Mouse (Mus musculus) ES-Bruce4 (cell line): ENCODE measurements at regions not wholly inside any gene's neighbourhood (a gene's known extent, or its start where the extent isn't known, plus 50 kb on each side); places are given as distances from the start of the nearest gene placed in this dataset.

Source experiments
- H3K27ac ChIP-seq: 2 replicates; pipeline ENCODE4 v1.5.1; 2012; ENCODE audit warnings: low read length, inconsistent platforms; ENCODE audit not compliant: insufficient read depth
- H3K27me3 ChIP-seq: 2 replicates; pipeline ENCODE4 v1.6.1; 2012; ENCODE audit warnings: mild to moderate bottlenecking, low read length, inconsistent platforms; ENCODE audit not compliant: control insufficient read depth, poor library complexity, insufficient read depth, severe bottlenecking
- H3K36me3 ChIP-seq: 2 replicates; pipeline ENCODE4 v1.6.1; 2012; ENCODE audit warnings: inconsistent platforms, mild to moderate bottlenecking, low read length, moderate library complexity; ENCODE audit not compliant: control insufficient read depth, poor library complexity, insufficient read depth, severe bottlenecking
- H3K4me1 ChIP-seq: one replicate; pipeline ENCODE4 v1.8.1; 2011; ENCODE audit warnings: low read length; ENCODE audit not compliant: control insufficient read depth, insufficient read depth
- H3K4me3 ChIP-seq: 2 replicates; pipeline ENCODE4 v1.5.1; 2011; ENCODE audit warnings: low read depth, mild to moderate bottlenecking, low read length
- H3K9ac ChIP-seq: 2 replicates; pipeline ENCODE4 v1.6.1; 2012; ENCODE audit warnings: low read depth, mild to moderate bottlenecking, inconsistent platforms; ENCODE audit not compliant: poor library complexity, severe bottlenecking
- H3K9me3 ChIP-seq: replicated peaks from 2 replicates; pipeline ENCODE4 v1.6.1; 2012; ENCODE audit warnings: mild to moderate bottlenecking, low read length, inconsistent platforms; ENCODE audit not compliant: control insufficient read depth, poor library complexity, insufficient read depth, severe bottlenecking
- CTCF ChIP-seq: IDR thresholded peaks from one replicate; pipeline ENCODE4 v1.8.1; 2011; ENCODE audit warnings: low read depth, low read length
- EP300 ChIP-seq: IDR thresholded peaks from 2 replicates; pipeline ENCODE4 v1.6.1; 2011; ENCODE audit warnings: low read depth, low read length; ENCODE audit not compliant: insufficient read depth
- POLR2A ChIP-seq: IDR thresholded peaks from one replicate; pipeline ENCODE4 v1.8.1; 2011; ENCODE audit warnings: low read length; ENCODE audit not compliant: insufficient read depth

DNA sequence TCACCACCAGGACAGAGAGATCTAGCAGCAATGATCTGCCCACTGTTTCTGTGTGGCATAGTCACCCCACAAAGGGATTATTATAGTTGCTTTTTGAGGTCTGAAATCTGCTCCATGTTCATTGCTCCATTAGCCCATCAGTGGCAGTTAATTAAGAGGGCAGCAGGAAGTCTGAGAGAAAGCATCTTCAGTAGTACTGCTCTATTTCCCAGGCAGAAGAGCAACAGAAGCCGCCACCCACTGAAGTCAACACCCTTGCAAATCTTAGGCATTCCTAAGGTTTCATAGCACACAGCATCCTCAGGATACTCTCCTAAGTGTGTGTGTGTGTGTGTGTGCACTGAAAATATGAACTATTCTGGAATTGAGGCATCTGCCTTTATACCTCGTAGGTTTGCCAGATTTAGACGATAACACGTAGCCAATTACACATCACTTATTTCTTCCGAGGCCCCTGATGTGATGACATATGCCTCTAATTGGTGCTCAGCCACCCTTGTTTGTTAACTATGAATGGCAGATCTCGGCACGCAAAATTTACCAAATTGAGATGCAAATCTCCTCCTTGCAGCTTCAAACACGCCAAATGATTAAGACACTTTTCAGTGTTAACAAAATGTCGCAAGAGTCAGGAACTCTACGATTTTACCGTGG is 161.0 kb upstream of the Lyplal1 start:
- Histone ChIP-seq H3K27me3 (no peaks in the 10 kb centered on the region), H3K9ac (no peak overlapping the region), H3K36me3 (no peaks in the 10 kb centered on the region), H3K4me3 (no peak overlapping the region), H3K27ac (no peak overlapping the region), H3K9me3 (no peaks in the 10 kb centered on the region), H3K4me1 (no peaks in the 10 kb centered on the region)
- TF ChIP-seq EP300 (no peak), CTCF (no peak), POLR2A (no peak)

DNA sequence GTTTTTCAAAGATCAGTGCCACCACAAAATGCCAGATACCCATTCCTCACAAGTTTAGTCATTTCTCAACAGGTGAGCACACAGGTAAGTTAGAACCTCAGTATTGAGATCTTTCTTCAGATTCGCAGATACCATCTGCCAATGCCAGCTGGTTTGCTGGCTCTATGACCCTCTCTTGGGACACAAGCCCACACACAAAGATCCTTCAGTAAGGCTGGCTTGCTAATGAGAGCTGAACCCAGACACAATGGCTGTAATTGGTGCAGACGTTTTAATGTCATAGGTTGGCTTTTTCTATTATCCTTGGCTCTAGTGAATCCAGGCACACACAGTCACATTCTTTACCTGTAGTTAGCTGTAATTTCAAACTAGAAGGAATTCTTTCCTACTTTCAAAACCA is 154.3 kb upstream of the Lyplal1 start:
- Histone ChIP-seq H3K9me3 (no peaks in the 10 kb centered on the region), H3K27me3 (no peaks in the 10 kb centered on the region), H3K4me3 (no peak overlapping the region), H3K9ac (no peak overlapping the region), H3K27ac (no peak overlapping the region), H3K36me3 (no peaks in the 10 kb centered on the region), H3K4me1 (no peaks in the 10 kb centered on the region)
- TF ChIP-seq POLR2A (no peak), EP300 (no peak), CTCF (no peak)

GRCm38 (mm10) chr1:186267317-186267716 is 150.2 kb upstream of the Lyplal1 start:
- TF ChIP-seq CTCF (no peak), EP300 (no peak), POLR2A (no peak)
- H3K4me3 ChIP-seq = no peak overlapping the region
- no peaks in the 10 kb centered on the region for H3K36me3 ChIP-seq
- no peaks in the 10 kb centered on the region for H3K4me1 ChIP-seq
- H3K27ac ChIP-seq = no peak overlapping the region
- H3K27me3 ChIP-seq = no peaks in the 10 kb centered on the region
- no peak overlapping the region for H3K9ac ChIP-seq
- H3K9me3 ChIP-seq = no peaks in the 10 kb centered on the region

GRCm38 (mm10) chr1:186264639-186265038 is 147.5 kb upstream of the Lyplal1 start:
- Histone ChIP-seq H3K4me3 (no peak overlapping the region), H3K9me3 (no peaks in the 10 kb centered on the region), H3K27ac (no peak overlapping the region), H3K4me1 (no peaks in the 10 kb centered on the region), H3K27me3 (no peaks in the 10 kb centered on the region), H3K36me3 (no peaks in the 10 kb centered on the region), H3K9ac (no peak overlapping the region)
- no peak for TF ChIP-seq POLR2A
- TF ChIP-seq CTCF = no peak
- TF ChIP-seq EP300 = no peak

- Histone ChIP-seq H3K4me1 (no peaks in the 10 kb centered on the region), H3K36me3 (no peaks in the 10 kb centered on the region), H3K4me3 (no peak overlapping the region), H3K9me3 (no peaks in the 10 kb centered on the region), H3K27me3 (no peaks in the 10 kb centered on the region), H3K9ac (no peak overlapping the region), H3K27ac (no peak overlapping the region)
- no peak for TF ChIP-seq EP300
- TF ChIP-seq POLR2A = no peak
- no peak for TF ChIP-seq CTCF
These were observed 146.8 kb upstream of the Lyplal1 start for GRCm38 (mm10) chr1:186263955-186264354.

- H3K9ac ChIP-seq = no peak overlapping the region
- H3K4me3 ChIP-seq = no peak overlapping the region
- no peak overlapping the region for H3K27ac ChIP-seq
- H3K36me3 ChIP-seq = no peaks in the 10 kb centered on the region
- no peaks in the 10 kb centered on the region for H3K9me3 ChIP-seq
- H3K27me3 ChIP-seq = no peaks in the 10 kb centered on the region
- H3K4me1 ChIP-seq = no peaks in the 10 kb centered on the region
- TF ChIP-seq CTCF = no peak
- TF ChIP-seq EP300 = no peak
- TF ChIP-seq POLR2A = no peak
These were observed 146.1 kb upstream of the Lyplal1 start for GRCm38 (mm10) chr1:186263196-186263595.
